Mouse (Mus musculus) CH12.LX (cell line): Measurements from ENCODE around the gene Unc80. TPM values are rescaled to one million over a fixed set of nuclear protein-coding genes. Genes with fewer than 3 reads are reported as not detected.

Experiments
- DNase-seq: peaks from one replicate; pipeline ENCODE4 v3.0.0-alpha.2; 2013; ENCODE audit errors: extremely low read depth
- H3K27ac ChIP-seq: 2 replicates; pipeline ENCODE4 v1.5.1; 2012; ENCODE audit warnings: low read depth, mild to moderate bottlenecking, control low read depth, moderate library complexity; ENCODE audit not compliant: insufficient read depth
- H3K27me3 ChIP-seq: replicated peaks from 2 replicates; pipeline ENCODE3; 2012; ENCODE audit warnings: inconsistent platforms
- H3K36me3 ChIP-seq, 2 experiments: replicated peaks in 1 of 2; 2 replicates each; pipeline versions ENCODE3 to v1.6.1; 2012; ENCODE audit warnings: inconsistent platforms in 1 of 2, low read length in 1 of 2, mild to moderate bottlenecking in 1 of 2, mixed read lengths in 1 of 2, moderate library complexity in 1 of 2; ENCODE audit not compliant: control insufficient read depth in 1 of 2, insufficient read depth in 1 of 2
- H3K4me1 ChIP-seq, 2 experiments: 2 replicates each; pipeline ENCODE4 v1.6.1; 2012; ENCODE audit warnings: inconsistent platforms in 1 of 2, moderate library complexity in 1 of 2; ENCODE audit not compliant: insufficient read depth in 2 of 2, control insufficient read depth in 1 of 2
- H3K4me2 ChIP-seq: 2 replicates; pipeline ENCODE4 v1.6.1; 2012; ENCODE audit warnings: low read depth, mild to moderate bottlenecking, control low read depth; ENCODE audit not compliant: poor library complexity, insufficient read depth, severe bottlenecking
- H3K4me3 ChIP-seq, 3 experiments: fragments of 150-350 bp in 1 of 3; sonication (generic) in 1 of 3; replicated peaks in 1 of 3; 2 replicates each; pipeline versions ENCODE3 to v1.5.1; 2011 to 2012; ENCODE audit warnings: low read depth in 2 of 3, low read length in 2 of 3, mild to moderate bottlenecking in 2 of 3, moderate library complexity in 2 of 3, control low read depth in 1 of 3, improper control_type of control experiment in 1 of 3, inconsistent platforms in 1 of 3, mixed read lengths in 1 of 3; ENCODE audit not compliant: poor library complexity in 1 of 3
- H3K79me2 ChIP-seq: replicated peaks from 2 replicates; pipeline ENCODE4 v1.6.1; 2012; ENCODE audit warnings: mild to moderate bottlenecking, moderate library complexity; ENCODE audit not compliant: control insufficient read depth, poor library complexity, insufficient read depth, severe bottlenecking; ENCODE audit errors: extremely low read depth
- H3K9ac ChIP-seq: 2 replicates; pipeline ENCODE4 v1.6.1; 2012; ENCODE audit warnings: low read depth, mild to moderate bottlenecking, control low read depth, moderate library complexity; ENCODE audit not compliant: insufficient read depth
- H3K9me3 ChIP-seq: replicated peaks from 2 replicates; pipeline ENCODE3; 2012; ENCODE audit warnings: low read length, inconsistent platforms, mixed read lengths
- BHLHE40 ChIP-seq: IDR thresholded peaks from 2 replicates; pipeline ENCODE4 v1.6.1; 2011; ENCODE audit warnings: mild to moderate bottlenecking, low read depth, low read length, improper control_type of control experiment
- CHD1 ChIP-seq: IDR thresholded peaks from 2 replicates; pipeline ENCODE4 v1.6.1; 2012; ENCODE audit warnings: low read depth, low read length, improper control_type of control experiment, inconsistent platforms
- ELF1 ChIP-seq: IDR thresholded peaks from 2 replicates; pipeline ENCODE4 v1.6.1; 2014; ENCODE audit warnings: low read depth, mild to moderate bottlenecking, inconsistent platforms, low read length, improper control_type of control experiment
- EP300 ChIP-seq: IDR thresholded peaks from 2 replicates; pipeline ENCODE4 v1.6.1; 2011; ENCODE audit warnings: low read length, improper control_type of control experiment
- ETS1 ChIP-seq: conservative IDR thresholded peaks from 2 replicates; pipeline ENCODE4 v1.6.1; 2012; ENCODE audit warnings: low read depth, mild to moderate bottlenecking, inconsistent platforms, low read length, improper control_type of control experiment, moderate library complexity
- IRF4 ChIP-seq: IDR thresholded peaks from 2 replicates; pipeline ENCODE4 v1.6.1; 2014; ENCODE audit warnings: low read depth, mild to moderate bottlenecking, inconsistent platforms, low read length, improper control_type of control experiment
- JUN ChIP-seq: IDR thresholded peaks from 2 replicates; pipeline ENCODE4 v1.6.1; 2011; ENCODE audit warnings: low read depth, mild to moderate bottlenecking, low read length, improper control_type of control experiment, moderate library complexity; ENCODE audit not compliant: insufficient read depth
- JUND ChIP-seq: conservative IDR thresholded peaks from 2 replicates; pipeline ENCODE4 v1.6.1; 2011; ENCODE audit warnings: low read depth, low read length, improper control_type of control experiment
- KAT2A ChIP-seq: IDR thresholded peaks from 2 replicates; pipeline ENCODE4 v1.6.1; 2012; ENCODE audit warnings: low read length, improper control_type of control experiment, inconsistent platforms; ENCODE audit not compliant: insufficient replicate concordance
- MAFK ChIP-seq: IDR thresholded peaks from 2 replicates; pipeline ENCODE4 v1.6.1; 2011; ENCODE audit warnings: low read length, improper control_type of control experiment; ENCODE audit not compliant: insufficient replicate concordance
- MAX ChIP-seq: IDR thresholded peaks from 2 replicates; pipeline ENCODE4 v1.6.1; 2011; ENCODE audit warnings: low read length, improper control_type of control experiment
- MAZ ChIP-seq: IDR thresholded peaks from 2 replicates; pipeline ENCODE4 v1.6.1; 2012; ENCODE audit warnings: low read depth, mild to moderate bottlenecking, inconsistent platforms, low read length, improper control_type of control experiment, moderate library complexity
- MEF2A ChIP-seq: IDR thresholded peaks from 2 replicates; pipeline ENCODE4 v1.6.1; 2014; ENCODE audit warnings: low read depth, mild to moderate bottlenecking, inconsistent platforms, low read length, improper control_type of control experiment, borderline replicate concordance
- NRF1 ChIP-seq: IDR thresholded peaks from 2 replicates; pipeline ENCODE4 v1.6.1; 2014; ENCODE audit warnings: low read depth, mild to moderate bottlenecking, inconsistent platforms, low read length, improper control_type of control experiment, moderate library complexity
- PAX5 ChIP-seq: IDR thresholded peaks from 2 replicates; pipeline ENCODE4 v1.6.1; 2012; ENCODE audit warnings: low read length, inconsistent platforms, mixed read lengths
- POLR2A ChIP-seq: IDR thresholded peaks from 2 replicates; pipeline ENCODE4 v1.6.1; 2011; ENCODE audit warnings: low read depth, mild to moderate bottlenecking, improper control_type of control experiment, low read length
- RAD21 ChIP-seq: IDR thresholded peaks from 2 replicates; pipeline ENCODE4 v1.6.1; 2011; ENCODE audit warnings: low read depth, mild to moderate bottlenecking, low read length, improper control_type of control experiment, moderate library complexity
- SIN3A ChIP-seq: IDR thresholded peaks from 2 replicates; pipeline ENCODE4 v1.6.1; 2012; ENCODE audit warnings: low read length, improper control_type of control experiment, inconsistent platforms
- TCF12 ChIP-seq: IDR thresholded peaks from 2 replicates; pipeline ENCODE4 v1.6.1; 2014; ENCODE audit warnings: low read depth, mild to moderate bottlenecking, inconsistent platforms, low read length, improper control_type of control experiment
- USF1 ChIP-seq: IDR thresholded peaks from 2 replicates; pipeline ENCODE4 v1.6.1; 2014; ENCODE audit warnings: low read depth, mild to moderate bottlenecking, inconsistent platforms, low read length, improper control_type of control experiment
- ZKSCAN1 ChIP-seq: IDR thresholded peaks from 2 replicates; pipeline ENCODE4 v1.6.1; 2012; ENCODE audit warnings: low read depth, inconsistent platforms, low read length, improper control_type of control experiment, borderline replicate concordance
- ZNF384 ChIP-seq: IDR thresholded peaks from 2 replicates; pipeline ENCODE4 v1.6.1; 2012; ENCODE audit warnings: low read depth, low read length, improper control_type of control experiment, inconsistent platforms
- dilution Hi-C: fragments of 300-500 bp; cut with MboI; formaldehyde crosslinking; loops from 2 replicates; pipeline ENCODE4 v1.14.3; 2020; ENCODE audit warnings: low sequenced_read_pairs; ENCODE audit not compliant: extremely low pct_unique_long_range_greater_than_20kb, extremely low pct_ligation_motif_present
- in situ Hi-C: fragments of 300-500 bp; cut with MboI; formaldehyde crosslinking; loops from 3 replicates; pipeline ENCODE4 v1.14.3; 2019; ENCODE audit warnings: low sequenced_read_pairs, low pct_ligation_motif_present, low pct_unique_long_range_greater_than_20kb, mixed read lengths
- polyA plus RNA-seq: library from polyadenylated mRNA; unstranded; fragments of >175 nt; gene quantifications from 2 replicates; pipeline ENCODE4 v1.2.1, GENCODE M21; 2012; ENCODE audit warnings: low read depth; ENCODE audit not compliant: insufficient read length
- total RNA-seq, 2 experiments: library from RNA; depleted of rRNA; stranded (reverse); fragments of 300-350 nt in 1 of 2; fragments of >200 nt in 1 of 2; gene quantifications; 2 replicates each; pipeline ENCODE4 v1.2.3; 2012 to 2014

The Unc80 gene
- total and polyA plus RNA-seq, 3 experiments = 0.04 to 0.11 (median 0.04) TPM

GRCm38 (mm10) chr1:66649568-66649967 is 181.4 kb downstream of the Unc80 start:
- no peak overlapping the region for H3K4me2 ChIP-seq
- no peaks in the 10 kb centered on the region for H3K9me3 ChIP-seq
- TF ChIP-seq JUND (peak; percentile 69), ELF1 (no peak), ETS1 (peak; percentile 54), ZNF384 (peak; percentile 32; the same call in 1 of the 2 replicates), IRF4 (peak; percentile 60), MAZ (no peak), EP300 (peak; percentile 88)
- no peaks in the 10 kb centered on the region for H3K36me3 ChIP-seq
- dilution Hi-C loops (no loop called here), in situ Hi-C loops (loop anchor here (25.0 kb wide), 1 partner anchor 537 kb away; no protein-coding TSS in a partner anchor)
- no peaks in the 10 kb centered on the region for H3K27me3 ChIP-seq
- DNase-seq = peak; percentile 61
- no peaks in the 10 kb centered on the region for H3K79me2 ChIP-seq
- H3K4me1 ChIP-seq = peaks cover 3 to 12% of the 10 kb centered on the region in 2 experiments; a peak in 3 of 4 replicates
- H3K27ac ChIP-seq = no peak overlapping the region
- no peak overlapping the region for H3K9ac ChIP-seq
- no peak overlapping the region for H3K4me3 ChIP-seq

DNA sequence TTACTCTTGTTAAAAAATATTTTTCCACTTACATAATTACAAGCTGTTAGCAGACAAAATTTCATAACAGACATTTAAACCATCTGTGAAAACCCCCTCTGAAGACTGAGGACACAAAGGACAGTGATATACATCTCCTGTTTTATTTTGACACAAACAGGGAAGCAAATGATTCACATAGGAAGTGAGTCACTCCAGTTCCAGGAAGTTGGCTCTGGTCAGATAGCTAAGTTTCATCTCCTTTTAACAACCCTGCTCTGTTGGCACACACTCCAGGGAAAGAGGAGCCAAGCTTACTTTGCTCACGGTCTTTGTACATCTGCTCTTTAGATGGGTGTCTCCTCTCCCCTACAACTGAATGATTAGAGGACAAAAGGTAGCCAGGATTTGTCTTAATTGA is 181.8 kb downstream of the Unc80 start:
- no peak overlapping the region for H3K4me2 ChIP-seq
- H3K4me3 ChIP-seq = no peak overlapping the region
- no peak overlapping the region for H3K9ac ChIP-seq
- DNase-seq = peak; percentile 6
- no peak overlapping the region for H3K27ac ChIP-seq
- dilution Hi-C loops = no loop called here
- in situ Hi-C loops = no loop called here
- no peaks in the 10 kb centered on the region for H3K79me2 ChIP-seq
- no peaks in the 10 kb centered on the region for H3K27me3 ChIP-seq
- no peaks in the 10 kb centered on the region for H3K9me3 ChIP-seq
- peaks cover 3 to 12% of the 10 kb centered on the region in 2 experiments; a peak in 3 of 4 replicates for H3K4me1 ChIP-seq
- no peaks in the 10 kb centered on the region for H3K36me3 ChIP-seq
- TF ChIP-seq ELF1 = 0 out of 2 replicates have a peak, but pooled peaks have one; percentile 19
- TF ChIP-seq RAD21 = no peak
- TF ChIP-seq, all 38 proteins: peak for 1

DNA sequence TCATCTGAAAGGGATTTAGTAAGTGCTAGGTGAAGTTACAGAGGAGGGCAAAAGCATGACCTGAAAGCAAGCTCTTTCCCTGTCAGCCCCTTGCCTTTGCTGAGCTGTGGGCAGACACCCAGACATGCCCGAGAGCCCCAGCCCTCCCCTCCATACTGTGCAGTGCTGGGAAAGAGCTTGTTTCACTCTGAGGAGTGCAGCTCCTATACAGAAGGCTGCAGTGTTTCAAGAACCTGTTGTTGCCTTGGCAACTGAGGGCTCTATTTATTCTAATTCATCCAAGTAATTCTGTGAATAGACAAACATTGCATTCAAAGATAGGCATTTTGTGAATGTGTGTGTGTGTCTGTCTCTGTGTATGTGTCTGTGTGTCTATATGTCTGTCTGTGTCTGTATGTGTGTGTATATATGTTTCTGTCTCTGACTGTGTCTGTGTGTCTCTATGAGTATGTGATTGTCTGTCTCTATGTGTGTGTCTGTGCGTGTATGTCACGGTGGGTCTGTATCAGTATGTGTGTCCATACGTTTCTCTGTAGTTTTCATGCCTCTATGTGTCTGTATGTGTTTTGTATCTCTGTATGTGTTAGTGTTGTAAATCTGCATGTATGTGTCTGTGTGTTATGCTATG is 187.1 kb downstream of the Unc80 start:
- no peak for DNase-seq
- H3K27me3 ChIP-seq = no peaks in the 10 kb centered on the region
- dilution Hi-C loops = no loop called here
- in situ Hi-C loops = no loop called here
- no peak overlapping the region for H3K4me2 ChIP-seq
- H3K4me3 ChIP-seq = no peak overlapping the region
- TF ChIP-seq BHLHE40 = no peak
- TF ChIP-seq ZKSCAN1 = no peak
- TF ChIP-seq MAX = no peak
- no peak for TF ChIP-seq MEF2A
- no peak for TF ChIP-seq EP300
- no peak for TF ChIP-seq CHD1
- TF ChIP-seq KAT2A = no peak
- TF ChIP-seq NRF1 = no peak
- no peak for TF ChIP-seq TCF12
- no peak for TF ChIP-seq JUN
- TF ChIP-seq MAFK = no peak
- no peak for TF ChIP-seq PAX5
- TF ChIP-seq POLR2A = no peak
- no peak for TF ChIP-seq SIN3A
- no peak for TF ChIP-seq USF1
- TF ChIP-seq, all 38 proteins: peak for 0
- Histone ChIP-seq H3K4me1 (no peaks in the 10 kb centered on the region), H3K9ac (no peak overlapping the region), H3K9me3 (no peaks in the 10 kb centered on the region), H3K79me2 (no peaks in the 10 kb centered on the region), H3K27ac (no peak overlapping the region), H3K36me3 (no peaks in the 10 kb centered on the region)
